Mouse (Mus musculus): ENCODE results near the gene Tmem8.
A peak's percentile ranks its signal among the peaks of the same experiment; 100 is the strongest.

Tmem8 gene

GRCm38 (mm10) chr17:26142796-26143195, 29.7 kb downstream of the Tmem8 start:
- peak; percentile 67 for DNase-seq (ENCODE audit: low read depth)

GRCm38 (mm10) chr17:26143386-26143785, 30.3 kb downstream of the Tmem8 start:
- DNase-seq (ENCODE audit: low read depth): no peak

- no peak for DNase-seq (ENCODE audit: low read depth)
Measured at GRCm38 (mm10) chr17:26149056-26149455, 36.0 kb downstream of the Tmem8 start.

GRCm38 (mm10) chr17:26151886-26152630, 39.0 kb downstream of the Tmem8 start:
- peak; percentile 50 for DNase-seq (ENCODE audit: low read depth)

- DNase-seq (ENCODE audit: low read depth): no peak
Measured at GRCm38 (mm10) chr17:26162736-26163135, 49.6 kb downstream of the Tmem8 start.

- no peak for DNase-seq (ENCODE audit: low read depth)
Measured at GRCm38 (mm10) chr17:26168039-26168438, 54.9 kb downstream of the Tmem8 start.
